Mouse (Mus musculus): ENCODE results near the gene Glis3. TPM values are rescaled to one million over a fixed set of nuclear protein-coding genes. Genes with fewer than 3 reads are reported as not detected.

The Glis3 gene
- 0.15 and 0.45 TPM in 2 replicates for polyA plus RNA-seq (2015; fragmentation: Nextera tagmentation; extraction: Ambion mirVana)

GRCm38 (mm10) chr19:28679776-28680391, at the start of gene Glis3:
Gene Glis3, minus strand, starts transcription at chr19:28680077.
- H3K27me3 ChIP-seq = peaks cover 56% of the 10 kb centered on the region
- WGBS (ENCODE audit: insufficient replicate concordance) = under 1% methylated on average over 65 of the region's 66 CpGs

GRCm38 (mm10) chr19:28726161-28726880, 46.4 kb upstream of the Glis3 start:
- Histone ChIP-seq H3K9me3 (replicated peaks) (no peaks in the 10 kb centered on the region), H3K9ac (no peak overlapping the region), H3K4me2 (no peak overlapping the region), H3K27me3 (no peaks in the 10 kb centered on the region; the same call in 1 of the 2 replicates), H3K4me1 (replicated peaks) (no peaks in the 10 kb centered on the region), H3K36me3 (replicated peaks) (no peaks in the 10 kb centered on the region), H3K4me3 (replicated peaks) (no peak overlapping the region), H3K27ac (replicated peaks) (no peak overlapping the region)
- WGBS (ENCODE audit: insufficient replicate concordance) = 53% methylated on average over 18 of the region's 18 CpGs
- no peak for ATAC-seq (ENCODE audit: insufficient read depth)

More at GRCm38 (mm10) chr19:28679776-28680391, at the start of gene Glis3:
- Histone ChIP-seq H3K4me1 (replicated peaks) (0 out of 2 replicates have a peak, but pooled peaks cover 6% of the 10 kb centered on the region), H3K27ac (replicated peaks) (no peak within 1 kb of the TSS), H3K4me3 (replicated peaks) (peak within 1 kb of the TSS; percentile 51), H3K9ac (no peak within 1 kb of the TSS), H3K4me2 (peak within 1 kb of the TSS; percentile 72), H3K9me3 (replicated peaks) (no peaks in the 10 kb centered on the region), H3K36me3 (replicated peaks) (no peaks in the 10 kb centered on the region)
- peak; percentile 31; the same call in 1 of the 2 replicates for ATAC-seq (ENCODE audit: insufficient read depth)

- H3K36me3 ChIP-seq (replicated peaks) = no peaks in the 10 kb centered on the region
- H3K27ac ChIP-seq (replicated peaks) = no peak overlapping the region
- H3K27me3 ChIP-seq = no peaks in the 10 kb centered on the region; the same call in 1 of the 2 replicates
- no peak overlapping the region for H3K4me2 ChIP-seq
- H3K9me3 ChIP-seq (replicated peaks) = no peaks in the 10 kb centered on the region
- H3K4me1 ChIP-seq (replicated peaks) = no peaks in the 10 kb centered on the region
- no peak overlapping the region for H3K9ac ChIP-seq
- no peak for ATAC-seq (ENCODE audit: insufficient read depth)
- 61% methylated on average over 7 of the region's 7 CpGs for WGBS (ENCODE audit: insufficient replicate concordance)
- H3K4me3 ChIP-seq (replicated peaks) = no peak overlapping the region
Measured at GRCm38 (mm10) chr19:28724641-28725040, 44.8 kb upstream of the Glis3 start.

DNA sequence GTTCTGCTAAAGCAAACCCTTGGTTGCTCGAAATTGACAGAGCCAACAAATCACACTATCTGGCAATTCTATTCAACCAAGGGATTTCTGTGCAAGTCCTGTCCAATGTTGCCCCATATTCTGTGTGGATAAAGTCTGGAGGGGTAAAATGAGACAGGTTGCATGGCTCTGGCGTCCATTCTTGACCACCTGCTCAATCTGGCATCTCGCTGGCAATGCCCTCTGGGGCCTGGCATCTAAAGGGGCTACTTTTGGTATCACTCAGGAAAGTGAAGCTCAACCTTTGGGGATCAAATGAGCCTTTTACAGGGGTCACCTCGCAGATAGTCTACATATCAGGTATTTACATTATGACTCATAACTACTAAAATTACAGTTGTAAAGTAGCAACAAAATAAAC, 42.7 kb upstream of the Glis3 start:
- Histone ChIP-seq H3K27me3 (no peaks in the 10 kb centered on the region; the same call in 1 of the 2 replicates), H3K36me3 (replicated peaks) (no peaks in the 10 kb centered on the region), H3K4me1 (replicated peaks) (no peaks in the 10 kb centered on the region), H3K4me2 (no peak overlapping the region), H3K27ac (replicated peaks) (no peak overlapping the region), H3K9me3 (replicated peaks) (no peaks in the 10 kb centered on the region), H3K4me3 (replicated peaks) (no peak overlapping the region), H3K9ac (no peak overlapping the region)
- ATAC-seq (ENCODE audit: insufficient read depth) = no peak
- 35% methylated on average over 4 of the region's 4 CpGs for WGBS (ENCODE audit: insufficient replicate concordance)

- no peaks in the 10 kb centered on the region for H3K36me3 ChIP-seq (replicated peaks)
- no peak for ATAC-seq (ENCODE audit: insufficient read depth)
- H3K4me1 ChIP-seq (replicated peaks) = no peaks in the 10 kb centered on the region
- no peak overlapping the region for H3K9ac ChIP-seq
- no peak overlapping the region for H3K4me2 ChIP-seq
- H3K4me3 ChIP-seq (replicated peaks) = no peak overlapping the region
- no peak overlapping the region for H3K27ac ChIP-seq (replicated peaks)
- H3K27me3 ChIP-seq = no peaks in the 10 kb centered on the region; the same call in 1 of the 2 replicates
- H3K9me3 ChIP-seq (replicated peaks) = no peaks in the 10 kb centered on the region
- 71% methylated on average over 10 of the region's 10 CpGs for WGBS (ENCODE audit: insufficient replicate concordance)
Measured at GRCm38 (mm10) chr19:28721834-28722233, 42.0 kb upstream of the Glis3 start.

- H3K4me3 ChIP-seq (replicated peaks) = no peak overlapping the region
- H3K9me3 ChIP-seq (replicated peaks) = no peaks in the 10 kb centered on the region
- H3K27me3 ChIP-seq = no peaks in the 10 kb centered on the region
- no peak for ATAC-seq (ENCODE audit: insufficient read depth)
- no peak overlapping the region for H3K9ac ChIP-seq
- no peaks in the 10 kb centered on the region for H3K36me3 ChIP-seq (replicated peaks)
- no peaks in the 10 kb centered on the region for H3K4me1 ChIP-seq (replicated peaks)
- H3K4me2 ChIP-seq = no peak overlapping the region
- no peak overlapping the region for H3K27ac ChIP-seq (replicated peaks)
Measured at GRCm38 (mm10) chr19:28720016-28720415, 40.1 kb upstream of the Glis3 start.

DNA sequence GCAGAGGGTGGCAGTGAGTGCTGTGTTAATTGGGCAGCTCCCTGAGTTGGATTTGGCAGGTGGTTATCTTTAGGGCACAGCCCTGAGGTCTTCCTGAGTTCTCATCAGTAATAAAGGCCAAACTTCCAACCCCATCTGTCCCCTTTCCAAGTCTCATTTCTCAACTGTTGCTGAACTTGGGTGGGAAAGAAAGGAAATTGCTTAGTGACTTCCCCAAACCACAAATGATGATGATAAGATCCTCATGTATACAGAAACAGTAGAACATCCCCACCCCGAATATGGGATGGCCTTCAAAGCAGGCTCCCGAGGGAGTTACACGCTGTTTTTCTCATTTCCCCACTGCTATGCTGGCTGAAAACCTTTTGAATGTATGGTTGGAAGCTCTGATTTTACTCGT, 34.8 kb upstream of the Glis3 start:
- no peaks in the 10 kb centered on the region for H3K4me1 ChIP-seq (replicated peaks)
- no peak overlapping the region for H3K4me2 ChIP-seq
- H3K9me3 ChIP-seq (replicated peaks) = no peaks in the 10 kb centered on the region
- H3K27ac ChIP-seq (replicated peaks) = no peak overlapping the region
- 49% methylated on average over 4 of the region's 4 CpGs for WGBS (ENCODE audit: insufficient replicate concordance)
- no peaks in the 10 kb centered on the region for H3K27me3 ChIP-seq
- no peak for ATAC-seq (ENCODE audit: insufficient read depth)
- H3K4me3 ChIP-seq (replicated peaks) = no peak overlapping the region
- H3K36me3 ChIP-seq (replicated peaks) = no peaks in the 10 kb centered on the region
- no peak overlapping the region for H3K9ac ChIP-seq

DNA sequence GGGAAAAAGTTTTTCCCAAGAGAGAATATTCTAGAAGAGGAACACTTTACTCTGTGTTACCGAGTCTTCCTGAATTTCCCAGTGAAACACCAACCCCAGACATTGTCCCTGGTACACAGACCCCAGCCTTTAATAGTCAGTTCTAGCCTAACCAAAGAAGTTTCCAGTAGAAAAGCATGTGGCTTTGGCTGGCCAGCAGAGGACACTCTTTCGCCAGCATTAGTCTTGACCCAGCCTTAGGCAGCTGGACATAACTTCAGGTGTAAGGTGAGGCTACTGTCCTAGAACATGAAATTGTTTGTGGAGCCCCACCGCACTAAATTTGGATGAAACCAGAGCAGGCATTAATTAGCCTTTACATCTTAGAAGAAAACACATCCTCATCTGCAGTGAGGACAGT, 17.8 kb upstream of the Glis3 start:
- H3K9ac ChIP-seq = no peak overlapping the region
- 44% methylated on average over 3 of the region's 3 CpGs for WGBS (ENCODE audit: insufficient replicate concordance)
- ATAC-seq (ENCODE audit: insufficient read depth) = no peak
- no peak overlapping the region for H3K4me3 ChIP-seq (replicated peaks)
- no peak overlapping the region for H3K4me2 ChIP-seq
- H3K9me3 ChIP-seq (replicated peaks) = no peaks in the 10 kb centered on the region
- no peak overlapping the region for H3K27ac ChIP-seq (replicated peaks)
- H3K36me3 ChIP-seq (replicated peaks) = no peaks in the 10 kb centered on the region
- no peaks in the 10 kb centered on the region for H3K4me1 ChIP-seq (replicated peaks)
- no peaks in the 10 kb centered on the region for H3K27me3 ChIP-seq

DNA sequence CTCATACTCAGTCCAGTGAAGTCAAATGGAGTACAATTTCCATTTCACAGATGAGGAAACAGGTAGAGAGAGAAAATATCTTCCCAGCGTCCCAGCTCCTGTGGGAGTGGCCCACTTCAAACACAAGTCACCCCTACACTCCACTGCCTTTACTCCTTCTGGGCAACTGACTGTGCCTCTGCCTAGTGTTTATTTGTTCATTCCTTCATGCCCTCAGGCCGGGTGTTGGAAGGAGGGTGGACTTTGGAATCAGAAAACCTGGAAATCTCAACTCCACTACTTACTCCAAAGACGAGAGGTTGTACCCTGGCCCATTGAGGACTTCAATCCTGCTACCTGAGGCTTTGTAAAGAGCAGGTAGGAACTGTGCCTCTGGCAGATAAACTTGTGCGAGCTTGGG, 6.5 kb upstream of the Glis3 start:
- no peak overlapping the region for H3K4me2 ChIP-seq
- ATAC-seq (ENCODE audit: insufficient read depth) = no peak
- 38% methylated on average over 4 of the region's 4 CpGs for WGBS (ENCODE audit: insufficient replicate concordance)
- H3K9ac ChIP-seq = no peak overlapping the region
- 0 out of 2 replicates have a peak, but pooled peaks cover 7% of the 10 kb centered on the region for H3K27me3 ChIP-seq
- no peak overlapping the region for H3K27ac ChIP-seq (replicated peaks)
- no peaks in the 10 kb centered on the region for H3K36me3 ChIP-seq (replicated peaks)
- H3K9me3 ChIP-seq (replicated peaks) = no peaks in the 10 kb centered on the region
- no peak overlapping the region for H3K4me3 ChIP-seq (replicated peaks)
- no peaks in the 10 kb centered on the region for H3K4me1 ChIP-seq (replicated peaks)

GRCm38 (mm10) chr19:28685484-28685883, 5.6 kb upstream of the Glis3 start:
- WGBS (ENCODE audit: insufficient replicate concordance) = 70% methylated on average over 4 of the region's 4 CpGs
- no peak overlapping the region for H3K4me3 ChIP-seq (replicated peaks)
- peaks cover 15% of the 10 kb centered on the region for H3K27me3 ChIP-seq
- ATAC-seq (ENCODE audit: insufficient read depth) = no peak
- H3K9me3 ChIP-seq (replicated peaks) = no peaks in the 10 kb centered on the region
- no peaks in the 10 kb centered on the region for H3K4me1 ChIP-seq (replicated peaks)
- H3K36me3 ChIP-seq (replicated peaks) = no peaks in the 10 kb centered on the region
- H3K4me2 ChIP-seq = no peak overlapping the region
- H3K9ac ChIP-seq = no peak overlapping the region
- no peak overlapping the region for H3K27ac ChIP-seq (replicated peaks)

DNA sequence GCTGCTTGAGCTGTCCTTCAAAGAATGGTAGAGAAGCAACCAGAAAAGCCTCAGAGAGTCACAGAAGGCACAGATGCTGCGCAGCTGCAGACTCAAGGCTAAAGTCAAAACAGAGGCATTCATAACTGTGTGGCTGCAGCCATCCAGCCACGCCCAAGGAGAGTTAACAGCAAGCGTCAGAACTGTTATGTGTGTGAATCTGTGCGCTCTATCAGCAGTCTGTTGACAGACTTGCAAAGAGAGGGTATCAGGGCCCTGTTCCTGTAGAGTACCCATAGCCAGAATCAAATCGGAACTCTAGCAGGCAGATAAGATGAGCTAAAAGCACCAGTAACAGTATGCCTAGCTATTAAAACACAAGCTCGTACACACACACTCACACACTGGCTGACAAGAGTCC, 4.5 kb upstream of the Glis3 start:
- WGBS (ENCODE audit: insufficient replicate concordance) = 59% methylated on average over 6 of the region's 6 CpGs
- Histone ChIP-seq H3K36me3 (replicated peaks) (no peaks in the 10 kb centered on the region), H3K4me3 (replicated peaks) (no peak overlapping the region), H3K9ac (no peak overlapping the region), H3K9me3 (replicated peaks) (no peaks in the 10 kb centered on the region), H3K4me2 (no peak overlapping the region), H3K27ac (replicated peaks) (no peak overlapping the region), H3K4me1 (replicated peaks) (no peaks in the 10 kb centered on the region), H3K27me3 (peaks cover 26% of the 10 kb centered on the region)
- no peak for ATAC-seq (ENCODE audit: insufficient read depth)
